Mouse (Mus musculus) liver, adult (tissue): Measurements from ENCODE around the gene Nrde2.

Source experiments
- GATA4 ChIP-seq: IDR thresholded peaks from 2 replicates; pipeline ENCODE4 v1.6.1; 2014; ENCODE audit warnings: mild to moderate bottlenecking, low read length; ENCODE audit not compliant: insufficient replicate concordance

Nrde2 gene

DNA sequence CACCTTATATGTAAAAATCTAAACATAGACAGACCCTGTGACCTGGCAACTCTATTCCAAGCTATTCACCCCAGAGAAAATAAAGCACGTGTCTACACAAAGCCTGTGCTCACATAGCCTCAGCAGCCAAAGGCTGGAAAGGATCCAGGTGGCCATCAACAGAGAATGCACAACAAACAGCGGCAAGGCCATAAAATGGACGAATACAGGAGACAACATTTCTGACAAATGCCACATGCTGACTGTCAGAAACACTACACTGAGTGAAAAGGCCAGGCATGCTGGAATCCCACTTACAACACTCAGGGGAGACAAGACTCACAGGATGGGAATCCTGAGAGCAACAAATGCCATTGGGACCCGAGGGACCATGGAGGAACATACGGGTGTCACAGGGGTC, 15.2 kb downstream of the Nrde2 start:
- no peak for TF ChIP-seq GATA4

- no peak for TF ChIP-seq GATA4
Observed at GRCm38 (mm10) chr12:100143737-100144136, 15.7 kb downstream of the Nrde2 start.

DNA sequence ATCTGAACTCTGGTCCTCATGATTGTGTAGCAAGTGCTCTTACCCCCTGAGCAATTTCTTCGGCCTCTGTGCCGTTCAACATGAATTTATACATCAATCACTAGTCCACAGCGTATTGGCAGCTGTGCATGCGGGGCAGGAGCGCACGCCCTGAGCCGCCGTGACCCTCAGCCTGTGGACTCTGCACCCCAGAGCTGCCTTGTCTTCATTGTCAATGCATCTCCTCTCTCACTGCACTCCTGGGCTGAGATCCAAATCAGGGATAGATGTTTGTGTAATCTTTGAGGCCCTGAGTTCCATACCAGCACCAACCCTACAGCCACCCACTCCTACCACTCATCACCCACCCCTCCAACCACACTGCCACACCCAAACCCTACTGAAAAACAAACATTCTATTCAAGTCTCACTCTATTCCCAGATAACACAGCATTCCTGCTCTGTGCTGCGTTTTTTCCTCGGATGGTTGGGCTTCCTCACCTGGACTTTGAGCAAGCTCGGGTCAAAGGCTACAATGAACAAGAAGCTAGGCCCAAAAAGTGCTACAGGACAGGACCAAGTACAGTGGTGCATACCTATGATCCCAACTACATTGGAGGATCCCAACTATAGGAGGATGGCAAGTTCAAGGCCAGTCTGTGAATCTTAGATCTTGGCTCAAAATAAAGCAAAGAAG, 16.5 kb downstream of the Nrde2 start:
- TF ChIP-seq GATA4: no peak

- TF ChIP-seq GATA4: no peak
Observed at GRCm38 (mm10) chr12:100135117-100135516, 24.3 kb downstream of the Nrde2 start.

DNA sequence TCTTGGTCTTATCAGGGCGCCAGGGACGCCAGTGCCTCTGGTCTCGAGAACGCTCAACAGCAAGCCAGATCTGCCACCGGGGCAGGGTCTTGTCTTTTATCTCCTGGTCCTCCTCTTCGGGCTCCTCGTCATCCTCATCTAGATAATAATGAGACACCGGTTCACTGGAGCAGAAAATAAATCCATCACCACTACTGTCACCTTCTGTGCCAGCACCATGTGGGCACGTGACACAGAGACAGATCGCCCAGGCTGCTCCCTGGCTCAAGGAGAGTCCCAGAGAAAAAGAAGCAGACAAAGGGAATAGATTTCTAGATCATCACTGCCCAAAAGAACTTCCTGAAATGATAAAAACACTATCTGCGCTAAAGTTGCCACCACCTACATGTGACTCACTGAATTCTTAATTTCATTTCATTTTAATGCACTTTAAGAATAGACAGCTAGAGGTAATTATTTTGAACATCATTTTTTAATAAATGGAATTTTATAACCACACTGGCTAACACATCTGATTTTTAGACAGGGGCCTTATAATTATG, 25.0 kb downstream of the Nrde2 start:
- no peak for TF ChIP-seq GATA4

DNA sequence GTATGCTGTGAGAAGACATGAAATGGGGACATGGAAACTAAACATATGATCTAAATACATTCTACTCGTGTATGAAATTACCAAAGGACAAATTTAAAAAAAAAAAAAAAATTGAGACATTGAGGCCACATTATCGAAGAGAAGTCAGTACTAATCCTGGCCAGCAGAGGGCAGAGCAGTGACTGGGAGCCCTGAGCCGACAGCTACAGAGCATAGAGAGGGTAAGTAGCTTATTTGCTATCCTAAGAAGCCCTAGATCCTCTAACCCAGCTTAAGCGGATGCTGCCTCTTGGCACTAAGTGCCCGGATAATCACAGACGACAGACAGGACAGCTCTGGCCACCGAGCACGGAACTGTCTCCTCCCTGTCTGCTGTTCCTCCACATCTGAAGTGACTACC, 27.8 kb downstream of the Nrde2 start:
- TF ChIP-seq GATA4: no peak

GRCm38 (mm10) chr12:100131167-100131566, 28.3 kb downstream of the Nrde2 start:
- TF ChIP-seq GATA4: no peak

DNA sequence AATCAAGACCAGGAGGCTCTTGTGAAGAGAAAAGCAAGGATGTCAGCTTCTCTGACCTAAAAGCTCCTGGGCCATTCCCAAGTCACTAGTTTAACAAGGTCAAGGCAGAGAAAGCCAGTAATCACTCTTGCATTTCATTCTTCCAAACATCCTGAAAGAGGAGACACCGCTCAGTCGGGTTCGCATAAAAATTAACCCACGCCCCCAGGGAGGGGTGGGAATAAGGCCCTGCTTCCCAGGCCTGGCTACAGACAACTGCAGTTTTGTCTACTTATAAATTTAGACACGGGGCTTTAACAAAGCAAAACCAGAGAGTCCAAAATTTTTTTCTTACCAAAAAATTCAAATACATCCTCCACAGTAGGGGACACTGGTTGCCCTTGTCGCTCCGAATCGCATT, 30.5 kb downstream of the Nrde2 start:
- no peak for TF ChIP-seq GATA4

GRCm38 (mm10) chr12:100128522-100128921, 30.9 kb downstream of the Nrde2 start:
- TF ChIP-seq GATA4: no peak

- no peak for TF ChIP-seq GATA4
Observed at GRCm38 (mm10) chr12:100127866-100128480, 31.5 kb downstream of the Nrde2 start.

DNA sequence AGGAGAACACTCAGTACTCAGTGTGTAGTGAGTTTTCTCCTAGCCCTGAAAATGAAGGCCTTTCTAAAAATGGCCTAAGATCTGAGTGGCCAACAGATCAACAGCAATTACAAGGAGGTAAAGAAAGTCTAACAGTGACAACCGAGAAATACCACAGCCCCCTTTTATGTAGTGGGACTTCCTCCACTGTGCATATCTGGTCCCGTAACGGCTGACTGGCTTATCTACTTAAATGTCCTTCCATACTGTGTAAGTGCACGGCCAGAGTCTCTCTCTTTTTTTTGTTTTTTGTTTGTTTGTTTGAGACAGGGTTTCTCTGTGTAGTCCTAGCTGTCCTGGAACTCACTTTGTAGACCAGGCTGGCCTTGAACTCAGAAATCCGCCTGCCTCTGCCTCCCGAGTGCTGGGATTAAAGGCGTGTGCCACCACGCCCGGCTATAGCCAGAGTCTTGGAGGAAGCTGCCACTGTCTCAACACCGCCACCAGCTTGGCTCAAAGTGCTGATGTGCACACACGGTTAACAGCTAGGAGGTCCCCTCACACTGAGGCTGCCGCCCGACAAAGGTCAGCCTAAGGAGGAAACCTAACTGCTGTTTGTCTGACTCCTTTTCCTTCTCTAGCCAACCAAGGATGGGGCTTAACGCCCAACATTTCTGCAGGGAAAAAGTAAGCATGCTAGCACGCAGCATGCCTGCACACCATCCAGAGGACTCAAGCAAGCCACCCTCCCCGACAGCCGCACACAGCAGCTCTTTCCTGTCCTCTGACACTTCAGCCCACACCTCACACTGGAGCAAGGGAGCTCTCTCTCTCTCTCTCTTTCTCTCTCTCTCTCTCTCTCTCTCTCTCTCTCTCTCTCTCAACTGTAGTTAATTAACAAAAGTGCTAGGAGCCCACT, 32.2 kb downstream of the Nrde2 start:
- no peak for TF ChIP-seq GATA4

GRCm38 (mm10) chr12:100124913-100125798, 34.3 kb downstream of the Nrde2 start:
- no peak for TF ChIP-seq GATA4

DNA sequence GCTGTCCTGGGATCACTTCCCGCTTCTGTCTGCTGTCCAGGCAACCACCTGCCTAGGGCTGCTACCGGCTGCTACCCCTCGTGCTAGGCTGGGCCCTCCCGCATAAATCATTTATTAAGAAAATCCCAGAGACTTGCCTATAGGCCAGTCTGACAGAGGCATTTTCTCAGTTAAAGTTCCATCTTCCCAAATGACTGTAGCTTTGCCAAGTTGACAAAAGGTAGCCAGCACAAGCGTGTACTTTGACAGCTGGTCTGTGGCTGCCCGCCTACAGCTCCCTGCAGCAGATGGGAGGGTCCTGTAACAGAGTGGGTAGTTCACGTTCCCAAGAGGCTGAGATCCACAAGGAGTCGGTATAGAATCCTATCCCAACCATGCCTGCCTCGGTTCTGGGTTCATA, 36.0 kb downstream of the Nrde2 start:
- no peak for TF ChIP-seq GATA4

DNA sequence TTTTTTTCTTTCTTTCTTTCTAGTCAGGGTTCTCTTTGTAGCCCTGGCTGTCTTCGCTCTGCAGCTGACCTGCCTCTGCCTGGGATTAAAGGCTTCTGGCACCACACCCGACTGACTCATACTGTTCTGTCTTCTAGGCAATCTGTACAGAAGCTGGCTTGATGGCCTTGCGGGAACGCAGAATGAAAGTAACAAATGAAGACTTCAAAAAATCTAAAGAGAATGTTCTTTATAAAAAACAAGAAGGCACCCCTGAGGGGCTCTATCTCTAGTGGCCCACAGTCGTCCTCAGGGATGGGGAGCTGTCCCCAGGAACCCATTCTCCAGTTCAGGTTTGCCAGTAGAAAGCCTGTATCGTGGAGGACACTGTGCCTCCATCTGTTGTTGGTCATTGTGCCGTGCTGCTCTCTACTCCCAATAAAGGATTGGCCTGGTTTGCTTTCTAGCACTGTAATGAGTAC, 36.5 kb downstream of the Nrde2 start:
- no peak for TF ChIP-seq GATA4

DNA sequence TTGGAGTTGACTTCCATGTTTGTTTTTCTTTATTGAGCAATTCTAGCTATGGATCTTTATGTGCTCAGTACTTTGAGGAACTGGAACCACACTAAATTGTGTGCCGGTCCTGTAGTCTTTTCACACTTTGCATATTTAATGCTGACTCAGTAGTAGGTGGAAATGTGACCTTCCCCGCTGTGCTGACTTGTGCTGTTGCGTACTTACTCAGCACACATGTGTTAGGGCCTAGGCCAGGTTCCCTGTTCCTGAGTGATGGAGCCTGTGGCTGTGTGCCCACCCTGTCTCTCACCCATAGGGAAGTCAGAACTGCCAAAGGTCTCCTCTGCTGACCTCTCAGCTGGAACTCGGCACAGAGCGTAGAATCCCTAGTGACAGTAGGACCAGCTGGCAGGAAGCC, 43.5 kb downstream of the Nrde2 start:
- no peak for TF ChIP-seq GATA4
